Mouse (Mus musculus): ENCODE results near the gene Smndc1. TPM values are rescaled to one million over a fixed set of nuclear protein-coding genes. Genes with fewer than 3 reads are reported as not detected.
"Not testable (repeated sequence)": the region's sequence is repeated elsewhere in the genome, so short reads cannot be mapped to it uniquely, and the experiment has no call there.

The Smndc1 gene
- polyA plus RNA-seq, 1 experiment from 2014 or later, result 42.3 TPM

DNA sequence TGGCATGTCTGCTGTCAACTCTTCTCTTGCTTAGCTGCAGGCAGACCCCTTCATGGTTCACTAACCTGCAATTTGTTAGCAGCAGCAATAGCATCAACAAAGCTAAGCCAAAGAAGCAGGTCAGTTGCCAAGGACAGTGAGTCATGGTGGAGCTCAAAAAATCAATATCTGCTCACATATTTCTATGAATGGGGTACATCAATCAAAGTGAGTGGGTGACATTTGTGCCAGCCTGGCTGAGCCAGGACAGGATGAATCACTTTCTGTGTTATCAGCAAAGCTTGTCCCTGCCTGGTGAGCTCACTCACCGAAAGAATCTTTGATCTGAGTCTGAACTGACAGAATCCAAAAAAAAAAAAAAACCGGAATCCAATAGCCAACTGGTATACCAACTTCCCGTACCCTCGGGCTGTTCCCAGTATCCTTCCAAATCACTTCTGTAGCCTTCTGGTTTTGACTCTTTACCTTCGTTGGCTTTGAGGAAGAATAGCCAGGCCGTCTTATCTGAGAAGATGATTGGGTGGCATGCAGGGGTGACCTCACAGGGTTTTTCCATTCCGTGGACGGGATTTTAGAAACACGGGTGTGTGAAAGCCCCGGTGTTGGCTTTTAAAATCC, 13.9 kb upstream of the Smndc1 start:
- Histone ChIP-seq H3K27me3 (ENCODE audit: control insufficient read depth, insufficient read depth, low read depth, low read length) (no peaks in the 10 kb centered on the region), H3K9ac (ENCODE audit: low read length) (no peak overlapping the region), H3K4me3 (ENCODE audit: low read length) (no peak overlapping the region), H3K4me1 (replicated peaks; ENCODE audit: control insufficient read depth, insufficient read depth, low read length) (no peaks in the 10 kb centered on the region), H3K36me3 (ENCODE audit: control insufficient read depth, insufficient read depth, low read length) (no peaks in the 10 kb centered on the region), H3K4me2 (ENCODE audit: low read depth, low read length) (no peak overlapping the region), H3K27ac (ENCODE audit: low read length) (no peak overlapping the region), H3K9me3 (ENCODE audit: control insufficient read depth, low read length) (no peaks in the 10 kb centered on the region; the same call in 1 of the 2 replicates)
- no peak for ATAC-seq (ENCODE audit: low read depth)
- 86% methylated on average over 10 of the region's 10 CpGs for WGBS

DNA sequence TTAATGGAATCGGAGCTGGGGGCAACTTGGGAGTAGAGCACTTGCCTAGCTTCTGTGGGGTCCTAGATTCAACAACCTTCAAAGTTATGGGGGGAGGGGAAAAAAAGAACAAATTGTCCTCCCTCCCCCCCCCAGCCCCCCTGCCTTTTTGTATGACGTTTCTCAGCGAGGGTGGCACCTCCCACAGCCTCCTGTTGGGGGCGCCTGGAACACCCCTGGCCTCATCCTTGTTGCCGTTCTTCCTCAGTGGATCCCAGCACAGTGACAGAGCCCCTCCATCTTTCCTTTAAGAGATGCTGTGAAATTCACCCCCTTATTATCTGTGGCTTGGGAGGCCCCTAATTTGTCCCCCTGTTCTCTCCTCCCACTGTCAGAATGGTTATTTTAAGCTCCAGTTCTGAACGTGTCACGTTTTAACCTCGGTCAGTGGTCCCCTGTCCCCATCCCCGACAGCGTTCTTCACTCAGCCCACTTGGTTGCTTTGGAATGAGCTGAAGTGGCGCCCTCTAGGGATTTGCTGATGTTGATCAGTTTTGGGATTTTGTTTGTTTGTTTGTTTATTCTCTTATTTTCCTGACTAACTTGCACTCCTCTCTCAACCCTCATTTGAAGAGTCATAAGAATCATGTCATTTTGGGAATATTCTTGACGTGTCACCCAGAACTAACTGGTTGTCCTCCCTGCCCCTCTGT, 12.5 kb upstream of the Smndc1 start:
- no peaks in the 10 kb centered on the region for H3K27me3 ChIP-seq (ENCODE audit: control insufficient read depth, insufficient read depth, low read depth, low read length)
- H3K9ac ChIP-seq (ENCODE audit: low read length), result no peak overlapping the region
- 48% methylated on average over 12 of the region's 12 CpGs for WGBS
- ATAC-seq (ENCODE audit: low read depth), result no peak
- H3K36me3 ChIP-seq (ENCODE audit: control insufficient read depth, insufficient read depth, low read length), result no peaks in the 10 kb centered on the region
- H3K4me3 ChIP-seq (ENCODE audit: low read length), result no peak overlapping the region
- H3K4me2 ChIP-seq (ENCODE audit: low read depth, low read length), result no peak overlapping the region
- H3K4me1 ChIP-seq (replicated peaks; ENCODE audit: control insufficient read depth, insufficient read depth, low read length), result no peaks in the 10 kb centered on the region
- no peak overlapping the region for H3K27ac ChIP-seq (ENCODE audit: low read length)
- no peaks in the 10 kb centered on the region; the same call in 1 of the 2 replicates for H3K9me3 ChIP-seq (ENCODE audit: control insufficient read depth, low read length)

DNA sequence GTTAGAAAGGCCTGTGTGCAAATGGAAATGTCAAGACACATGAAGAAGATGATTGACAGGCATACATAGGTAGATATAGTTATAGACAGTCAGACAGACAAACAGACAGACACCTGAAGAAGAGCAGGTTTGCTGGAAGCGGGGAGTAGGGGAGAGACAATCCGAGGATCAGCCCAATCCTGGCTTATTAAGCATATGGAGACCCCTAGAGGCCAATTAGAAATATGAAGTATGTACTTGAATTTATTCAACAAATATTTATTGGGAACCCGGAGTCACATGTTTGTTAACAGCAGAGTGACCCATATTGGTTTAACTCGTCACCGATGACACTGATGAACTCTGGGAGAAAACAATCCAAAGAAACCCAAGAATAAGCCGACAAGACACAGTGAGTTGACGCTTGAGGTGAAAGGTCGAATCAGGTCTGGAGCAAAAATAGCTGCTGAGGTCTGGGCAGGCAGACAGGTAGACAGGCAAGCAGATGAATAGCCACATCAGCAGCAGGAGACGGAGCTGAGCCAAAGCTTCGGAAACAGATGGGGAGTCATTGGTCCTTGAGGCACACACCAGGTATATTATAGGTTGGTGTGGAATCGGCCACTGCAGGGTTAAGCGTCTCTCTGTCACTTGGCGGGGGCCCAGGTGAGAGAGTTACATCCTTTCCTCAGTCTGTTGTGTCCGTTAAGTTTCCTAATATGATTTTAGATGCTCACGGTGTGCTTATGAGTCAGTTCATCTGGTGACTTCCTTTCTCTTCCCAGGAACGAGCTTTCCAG, 10.1 kb upstream of the Smndc1 start:
- WGBS, result 68% methylated on average over 16 of the region's 16 CpGs
- no peaks in the 10 kb centered on the region for H3K27me3 ChIP-seq (ENCODE audit: control insufficient read depth, insufficient read depth, low read depth, low read length)
- H3K4me1 ChIP-seq (replicated peaks; ENCODE audit: control insufficient read depth, insufficient read depth, low read length), result no peaks in the 10 kb centered on the region
- H3K36me3 ChIP-seq (ENCODE audit: control insufficient read depth, insufficient read depth, low read length), result no peaks in the 10 kb centered on the region
- no peak overlapping the region for H3K4me3 ChIP-seq (ENCODE audit: low read length)
- H3K9me3 ChIP-seq (ENCODE audit: control insufficient read depth, low read length), result no peaks in the 10 kb centered on the region; the same call in 1 of the 2 replicates
- H3K4me2 ChIP-seq (ENCODE audit: low read depth, low read length), result no peak overlapping the region
- no peak for ATAC-seq (ENCODE audit: low read depth)
- H3K9ac ChIP-seq (ENCODE audit: low read length), result no peak overlapping the region
- no peak overlapping the region for H3K27ac ChIP-seq (ENCODE audit: low read length)

DNA sequence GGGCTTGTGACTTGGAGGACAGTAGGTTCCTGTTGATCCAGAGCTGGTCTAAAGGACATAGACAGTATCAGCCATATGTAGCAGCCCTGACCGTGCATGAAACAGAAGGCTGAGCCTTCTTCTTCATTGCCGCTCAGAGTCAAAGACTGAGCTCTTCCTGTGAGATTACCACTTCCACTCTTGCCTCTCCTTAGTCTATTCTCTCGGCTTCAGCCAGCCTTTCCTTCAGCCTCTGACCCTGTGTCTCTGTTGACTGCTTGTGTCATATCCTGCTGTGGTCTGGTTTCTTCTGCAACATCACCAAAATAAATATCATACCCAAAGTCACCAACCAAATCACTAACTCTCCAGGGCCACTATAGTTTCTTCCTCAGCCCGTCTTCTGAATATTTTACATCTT, 8.8 kb upstream of the Smndc1 start:
- no peak for ATAC-seq (ENCODE audit: low read depth)
- Histone ChIP-seq H3K4me1 (replicated peaks; ENCODE audit: control insufficient read depth, insufficient read depth, low read length) (no peaks in the 10 kb centered on the region), H3K4me2 (ENCODE audit: low read depth, low read length) (no peak overlapping the region), H3K9ac (ENCODE audit: low read length) (no peak overlapping the region), H3K4me3 (ENCODE audit: low read length) (no peak overlapping the region), H3K27ac (ENCODE audit: low read length) (no peak overlapping the region), H3K9me3 (ENCODE audit: control insufficient read depth, low read length) (no peaks in the 10 kb centered on the region), H3K36me3 (ENCODE audit: control insufficient read depth, insufficient read depth, low read length) (no peaks in the 10 kb centered on the region), H3K27me3 (ENCODE audit: control insufficient read depth, insufficient read depth, low read depth, low read length) (no peaks in the 10 kb centered on the region)
- 69% methylated on average over 4 of the region's 4 CpGs for WGBS

DNA sequence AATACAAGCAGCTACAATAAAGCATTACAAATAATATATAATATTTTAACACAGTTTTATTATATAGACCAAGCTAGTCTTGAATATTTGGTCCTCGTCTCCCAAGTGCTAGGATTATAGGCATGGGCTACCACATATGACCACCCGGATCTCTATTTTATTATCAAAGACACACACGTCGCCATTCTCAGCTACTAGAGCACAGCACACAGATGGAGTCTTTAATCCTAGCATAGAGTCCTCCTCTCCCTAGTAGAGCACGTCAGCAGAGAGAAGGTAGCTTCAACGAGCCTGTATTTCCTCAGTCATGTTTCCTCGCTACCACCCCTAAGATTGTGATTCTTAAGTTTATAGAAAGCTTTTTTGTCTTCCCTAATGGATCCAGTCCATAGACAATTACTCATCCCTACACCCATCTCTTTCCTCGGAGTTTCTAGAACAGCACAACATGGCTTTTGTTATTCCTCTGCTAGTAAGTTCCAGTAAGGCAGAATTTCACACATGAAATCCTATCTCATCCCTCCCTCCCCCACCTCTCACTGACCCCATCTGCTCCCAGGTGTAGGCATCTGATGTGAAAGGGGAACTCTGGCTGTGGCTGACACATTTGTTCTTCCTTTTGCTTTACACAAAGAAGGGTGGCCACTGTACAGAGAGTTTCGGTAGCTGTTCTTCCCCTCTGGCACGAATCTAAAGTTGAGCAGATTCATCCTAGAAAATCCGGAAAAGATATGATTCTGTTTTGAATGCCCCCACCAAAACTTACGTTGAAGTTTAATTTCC, 7.3 kb upstream of the Smndc1 start:
- ATAC-seq (ENCODE audit: low read depth), result no peak
- Histone ChIP-seq H3K4me1 (replicated peaks; ENCODE audit: control insufficient read depth, insufficient read depth, low read length) (no peaks in the 10 kb centered on the region), H3K9me3 (ENCODE audit: control insufficient read depth, low read length) (no peaks in the 10 kb centered on the region), H3K27ac (ENCODE audit: low read length) (no peak overlapping the region), H3K4me3 (ENCODE audit: low read length) (no peak overlapping the region), H3K9ac (ENCODE audit: low read length) (no peak overlapping the region), H3K27me3 (ENCODE audit: control insufficient read depth, insufficient read depth, low read depth, low read length) (no peaks in the 10 kb centered on the region), H3K4me2 (ENCODE audit: low read depth, low read length) (no peak overlapping the region), H3K36me3 (ENCODE audit: control insufficient read depth, insufficient read depth, low read length) (no peaks in the 10 kb centered on the region)
- 74% methylated on average over 12 of the region's 12 CpGs for WGBS

DNA sequence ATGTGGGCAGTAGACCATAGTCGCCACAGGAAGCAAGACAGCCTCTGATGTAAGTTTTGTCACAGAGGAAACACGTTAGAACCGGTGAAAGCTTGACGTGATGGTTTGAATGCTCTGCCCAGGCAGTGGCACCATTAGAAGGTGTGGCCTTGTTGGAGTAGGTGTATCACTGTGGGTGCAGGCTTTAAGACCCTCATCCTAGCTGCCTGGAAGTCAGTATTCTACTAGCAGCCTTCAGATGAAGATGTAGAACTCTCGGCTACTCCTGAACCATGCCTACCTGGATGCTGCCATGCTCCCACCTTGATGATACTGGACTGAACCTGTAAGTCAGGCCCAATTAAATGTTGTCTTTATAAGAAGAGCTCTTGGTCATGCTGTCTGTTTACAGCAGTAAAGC, 5.4 kb upstream of the Smndc1 start:
- H3K9me3 ChIP-seq (ENCODE audit: control insufficient read depth, low read length); H3K27me3 ChIP-seq (ENCODE audit: control insufficient read depth, insufficient read depth, low read depth, low read length); H3K4me2 ChIP-seq (ENCODE audit: low read depth, low read length); ATAC-seq (ENCODE audit: low read depth); H3K4me3 ChIP-seq (ENCODE audit: low read length); H3K36me3 ChIP-seq (ENCODE audit: control insufficient read depth, insufficient read depth, low read length); H3K27ac ChIP-seq (ENCODE audit: low read length); H3K9ac ChIP-seq (ENCODE audit: low read length); H3K4me1 ChIP-seq (replicated peaks; ENCODE audit: control insufficient read depth, insufficient read depth, low read length): not testable (repeated sequence)
- WGBS, result 64% methylated on average over 5 of the region's 5 CpGs

DNA sequence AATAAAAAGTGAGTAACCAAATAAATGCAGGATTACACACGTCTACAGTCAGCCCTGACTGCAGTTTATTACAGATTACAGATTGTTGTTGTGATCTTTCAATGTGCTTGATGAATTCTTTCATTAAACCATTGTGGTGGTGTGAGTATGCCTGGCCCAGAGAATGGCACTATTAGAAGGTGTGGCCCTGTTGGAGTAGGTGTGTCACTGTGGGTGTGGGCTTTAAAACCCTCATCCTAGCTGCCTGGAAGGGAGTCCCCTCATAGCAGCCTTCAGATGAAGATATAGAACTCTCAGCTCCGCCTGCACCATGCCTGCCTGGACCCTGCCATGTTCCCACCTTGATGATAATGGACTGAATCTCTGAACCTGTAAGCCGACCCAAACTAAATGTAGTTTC, 4.6 kb upstream of the Smndc1 start:
- not testable (repeated sequence) for H3K4me2 ChIP-seq (ENCODE audit: low read depth, low read length); H3K27ac ChIP-seq (ENCODE audit: low read length); H3K4me3 ChIP-seq (ENCODE audit: low read length); ATAC-seq (ENCODE audit: low read depth); H3K27me3 ChIP-seq (ENCODE audit: control insufficient read depth, insufficient read depth, low read depth, low read length); H3K9me3 ChIP-seq (ENCODE audit: control insufficient read depth, low read length); H3K36me3 ChIP-seq (ENCODE audit: control insufficient read depth, insufficient read depth, low read length); H3K4me1 ChIP-seq (replicated peaks; ENCODE audit: control insufficient read depth, insufficient read depth, low read length); H3K9ac ChIP-seq (ENCODE audit: low read length)
- WGBS, result 67% methylated on average over 3 of the region's 3 CpGs

DNA sequence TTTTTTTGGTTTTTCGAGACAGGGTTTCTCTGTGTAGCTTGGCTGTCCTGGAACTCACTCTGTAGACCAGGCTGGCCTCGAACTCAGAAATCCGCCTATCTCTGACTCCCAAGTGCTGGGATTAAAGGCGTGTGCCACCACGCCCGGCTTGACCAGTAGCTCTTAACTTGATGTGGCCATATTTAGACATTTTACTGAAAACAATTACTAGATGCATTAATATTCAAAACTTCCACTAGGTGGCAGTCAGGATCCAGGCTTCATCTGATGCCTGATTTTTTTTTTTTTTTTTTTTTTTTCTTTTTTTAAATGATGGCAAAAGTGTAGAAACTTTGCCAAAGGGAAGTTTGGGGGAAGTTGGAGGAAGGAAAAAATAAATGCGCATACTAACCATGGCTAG, 4.2 kb upstream of the Smndc1 start:
- ATAC-seq (ENCODE audit: low read depth), result no peak
- Histone ChIP-seq H3K4me2 (ENCODE audit: low read depth, low read length) (no peak overlapping the region), H3K36me3 (ENCODE audit: control insufficient read depth, insufficient read depth, low read length) (no peaks in the 10 kb centered on the region)

DNA sequence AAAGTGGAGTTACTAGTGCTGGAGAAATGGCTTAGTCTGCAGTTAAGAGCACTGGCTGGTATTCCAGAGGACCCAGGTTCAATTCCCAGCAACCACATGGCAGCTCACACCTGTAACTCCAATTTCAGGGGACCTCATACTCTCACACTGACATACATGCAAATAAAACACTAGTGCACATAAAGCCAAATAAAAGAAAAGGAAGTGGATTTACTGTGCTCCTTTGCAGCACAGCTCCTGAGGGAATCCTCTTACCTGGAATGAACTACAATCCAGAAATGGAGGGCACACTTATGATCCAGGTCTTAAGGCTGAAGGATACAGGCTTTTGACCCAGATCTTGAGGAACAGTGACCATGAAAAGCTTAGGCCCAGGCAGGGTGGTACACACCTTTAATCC, 3.3 kb upstream of the Smndc1 start:
- Histone ChIP-seq H3K9ac (ENCODE audit: low read length) (no peak overlapping the region), H3K27me3 (ENCODE audit: control insufficient read depth, insufficient read depth, low read depth, low read length) (no peaks in the 10 kb centered on the region), H3K27ac (ENCODE audit: low read length) (no peak overlapping the region), H3K9me3 (ENCODE audit: control insufficient read depth, low read length) (no peaks in the 10 kb centered on the region), H3K4me2 (ENCODE audit: low read depth, low read length) (no peak overlapping the region), H3K4me3 (ENCODE audit: low read length) (no peak overlapping the region), H3K36me3 (ENCODE audit: control insufficient read depth, insufficient read depth, low read length) (no peaks in the 10 kb centered on the region), H3K4me1 (replicated peaks; ENCODE audit: control insufficient read depth, insufficient read depth, low read length) (peaks cover 14% of the 10 kb centered on the region)
- no peak for ATAC-seq (ENCODE audit: low read depth)

More for the DNA sequence above, 4.2 kb upstream of the Smndc1 start:
- WGBS, result 7% methylated on average over 7 of the region's 7 CpGs
- H3K27me3 ChIP-seq (ENCODE audit: control insufficient read depth, insufficient read depth, low read depth, low read length), result no peaks in the 10 kb centered on the region
- H3K9ac ChIP-seq (ENCODE audit: low read length), result no peak overlapping the region
- H3K9me3 ChIP-seq (ENCODE audit: control insufficient read depth, low read length), result no peaks in the 10 kb centered on the region
- no peak overlapping the region for H3K27ac ChIP-seq (ENCODE audit: low read length)
- H3K4me3 ChIP-seq (ENCODE audit: low read length), result no peak overlapping the region
- H3K4me1 ChIP-seq (replicated peaks; ENCODE audit: control insufficient read depth, insufficient read depth, low read length), result peaks cover 9% of the 10 kb centered on the region
